Mouse (Mus musculus): Measurements from ENCODE around the gene Hist1h2bk. TPM values are rescaled to one million over a fixed set of nuclear protein-coding genes. Genes with fewer than 3 reads are reported as not detected.

Gene Hist1h2bk
- polyA plus RNA-seq, 1 experiment from 2014 or later = 13.8 TPM

- DNase-seq (ENCODE audit: low spot score) (peak; percentile 49), ATAC-seq (ENCODE audit: insufficient number of reproducible peaks, low FRiP score, low TSS enrichment, low read depth) (no peak)
- peak overlapping the region; percentile 45 for H3K4me2 ChIP-seq (ENCODE audit: low read depth, severe bottlenecking)
- H3K36me3 ChIP-seq (ENCODE audit: control insufficient read depth, insufficient read depth, low read length) = no peaks in the 10 kb centered on the region
- H3K4me3 ChIP-seq (ENCODE audit: low read depth, low read length) = peak overlapping the region; percentile 23
- H3K4me1 ChIP-seq (ENCODE audit: control insufficient read depth, insufficient read depth, low read length) = peaks cover 10% of the 10 kb centered on the region
- H3K27me3 ChIP-seq (ENCODE audit: control insufficient read depth, insufficient read depth, low read length) = peaks cover 60% of the 10 kb centered on the region
- H3K9ac ChIP-seq (ENCODE audit: low read length) = no peak overlapping the region
- under 1% methylated on average over 21 of the region's 21 CpGs for WGBS
- H3K9me3 ChIP-seq (ENCODE audit: control insufficient read depth, low read length) = no peaks in the 10 kb centered on the region
- H3K27ac ChIP-seq (replicated peaks; ENCODE audit: low read depth, low read length) = no peak overlapping the region
Observed at GRCm38 (mm10) chr13:21997201-21997820, 38.4 kb upstream of the Hist1h2bk start.

- H3K4me3 ChIP-seq (ENCODE audit: low read depth, low read length) = no peak overlapping the region
- H3K27ac ChIP-seq (replicated peaks; ENCODE audit: low read depth, low read length) = no peak overlapping the region
- no peaks in the 10 kb centered on the region for H3K36me3 ChIP-seq (ENCODE audit: control insufficient read depth, insufficient read depth, low read length)
- whole genome bisulfite sequencing = 12% methylated on average over 4 of the region's 4 CpGs
- peaks cover 61% of the 10 kb centered on the region for H3K27me3 ChIP-seq (ENCODE audit: control insufficient read depth, insufficient read depth, low read length)
- H3K4me1 ChIP-seq (ENCODE audit: control insufficient read depth, insufficient read depth, low read length) = peaks cover 10% of the 10 kb centered on the region
- DNase-seq (ENCODE audit: low spot score) (no peak), ATAC-seq (ENCODE audit: insufficient number of reproducible peaks, low FRiP score, low TSS enrichment, low read depth) (no peak)
- no peak overlapping the region for H3K9ac ChIP-seq (ENCODE audit: low read length)
- no peaks in the 10 kb centered on the region for H3K9me3 ChIP-seq (ENCODE audit: control insufficient read depth, low read length)
- no peak overlapping the region for H3K4me2 ChIP-seq (ENCODE audit: low read depth, severe bottlenecking)
Observed at GRCm38 (mm10) chr13:21997821-21998220, 37.8 kb upstream of the Hist1h2bk start.

- Histone ChIP-seq H3K4me1 (ENCODE audit: control insufficient read depth, insufficient read depth, low read length) (peaks cover 10% of the 10 kb centered on the region), H3K9me3 (ENCODE audit: control insufficient read depth, low read length) (no peaks in the 10 kb centered on the region), H3K4me3 (ENCODE audit: low read depth, low read length) (no peak overlapping the region), H3K9ac (ENCODE audit: low read length) (no peak overlapping the region), H3K4me2 (ENCODE audit: low read depth, severe bottlenecking) (no peak overlapping the region), H3K36me3 (ENCODE audit: control insufficient read depth, insufficient read depth, low read length) (no peaks in the 10 kb centered on the region), H3K27me3 (ENCODE audit: control insufficient read depth, insufficient read depth, low read length) (peaks cover 67% of the 10 kb centered on the region), H3K27ac (replicated peaks; ENCODE audit: low read depth, low read length) (no peak overlapping the region)
- no peak for DNase-seq (ENCODE audit: low spot score)
- ATAC-seq (ENCODE audit: insufficient number of reproducible peaks, low FRiP score, low TSS enrichment, low read depth) = no peak
- WGBS = 23% methylated on average over 3 of the region's 3 CpGs
Observed at GRCm38 (mm10) chr13:21998412-21998811, 37.3 kb upstream of the Hist1h2bk start.

GRCm38 (mm10) chr13:21999147-21999546 lies 36.5 kb upstream of the Hist1h2bk start:
- H3K27me3 ChIP-seq (ENCODE audit: control insufficient read depth, insufficient read depth, low read length) = peaks cover 73% of the 10 kb centered on the region
- peaks cover 10% of the 10 kb centered on the region for H3K4me1 ChIP-seq (ENCODE audit: control insufficient read depth, insufficient read depth, low read length)
- no peaks in the 10 kb centered on the region for H3K36me3 ChIP-seq (ENCODE audit: control insufficient read depth, insufficient read depth, low read length)
- ATAC-seq (ENCODE audit: insufficient number of reproducible peaks, low FRiP score, low TSS enrichment, low read depth) (no peak), DNase-seq (ENCODE audit: low spot score) (no peak)
- H3K9me3 ChIP-seq (ENCODE audit: control insufficient read depth, low read length) = no peaks in the 10 kb centered on the region
- H3K4me3 ChIP-seq (ENCODE audit: low read depth, low read length) = no peak overlapping the region
- no peak overlapping the region for H3K4me2 ChIP-seq (ENCODE audit: low read depth, severe bottlenecking)
- no peak overlapping the region for H3K9ac ChIP-seq (ENCODE audit: low read length)
- 33% methylated on average over 4 of the region's 4 CpGs for WGBS
- no peak overlapping the region for H3K27ac ChIP-seq (replicated peaks; ENCODE audit: low read depth, low read length)

- H3K36me3 ChIP-seq (ENCODE audit: control insufficient read depth, insufficient read depth, low read length) = no peaks in the 10 kb centered on the region
- peaks cover 82% of the 10 kb centered on the region for H3K27me3 ChIP-seq (ENCODE audit: control insufficient read depth, insufficient read depth, low read length)
- H3K9me3 ChIP-seq (ENCODE audit: control insufficient read depth, low read length) = no peaks in the 10 kb centered on the region
- H3K9ac ChIP-seq (ENCODE audit: low read length) = no peak overlapping the region
- ATAC-seq (ENCODE audit: insufficient number of reproducible peaks, low FRiP score, low TSS enrichment, low read depth) (no peak), DNase-seq (ENCODE audit: low spot score) (no peak)
- peaks cover 3% of the 10 kb centered on the region; the same call in 1 of the 2 replicates for H3K4me1 ChIP-seq (ENCODE audit: control insufficient read depth, insufficient read depth, low read length)
- no peak overlapping the region for H3K4me3 ChIP-seq (ENCODE audit: low read depth, low read length)
- no peak overlapping the region for H3K27ac ChIP-seq (replicated peaks; ENCODE audit: low read depth, low read length)
- WGBS = 52% methylated on average over 2 of the region's 2 CpGs
- H3K4me2 ChIP-seq (ENCODE audit: low read depth, severe bottlenecking) = no peak overlapping the region
Observed at GRCm38 (mm10) chr13:22001346-22001745, 34.3 kb upstream of the Hist1h2bk start.

GRCm38 (mm10) chr13:22001823-22002222 lies 33.8 kb upstream of the Hist1h2bk start:
- H3K9ac ChIP-seq (ENCODE audit: low read length) = no peak overlapping the region
- no peak overlapping the region for H3K4me3 ChIP-seq (ENCODE audit: low read depth, low read length)
- H3K27me3 ChIP-seq (ENCODE audit: control insufficient read depth, insufficient read depth, low read length) = peaks cover 82% of the 10 kb centered on the region
- DNase-seq (ENCODE audit: low spot score) (no peak), ATAC-seq (ENCODE audit: insufficient number of reproducible peaks, low FRiP score, low TSS enrichment, low read depth) (no peak)
- H3K9me3 ChIP-seq (ENCODE audit: control insufficient read depth, low read length) = no peaks in the 10 kb centered on the region
- no peak overlapping the region for H3K4me2 ChIP-seq (ENCODE audit: low read depth, severe bottlenecking)
- no peaks in the 10 kb centered on the region for H3K36me3 ChIP-seq (ENCODE audit: control insufficient read depth, insufficient read depth, low read length)
- H3K4me1 ChIP-seq (ENCODE audit: control insufficient read depth, insufficient read depth, low read length) = peaks cover 1% of the 10 kb centered on the region
- 25% methylated on average over 5 of the region's 5 CpGs for WGBS
- H3K27ac ChIP-seq (replicated peaks; ENCODE audit: low read depth, low read length) = no peak overlapping the region

GRCm38 (mm10) chr13:22005605-22006333 lies 29.9 kb upstream of the Hist1h2bk start:
- ATAC-seq (ENCODE audit: insufficient number of reproducible peaks, low FRiP score, low TSS enrichment, low read depth) (peak; percentile 84), DNase-seq (ENCODE audit: low spot score) (peak; percentile 71)
- WGBS = under 1% methylated on average over 45 of the region's 45 CpGs
- H3K27ac ChIP-seq (replicated peaks; ENCODE audit: low read depth, low read length) = no peak overlapping the region
- H3K27me3 ChIP-seq (ENCODE audit: control insufficient read depth, insufficient read depth, low read length) = peaks cover 86% of the 10 kb centered on the region
- H3K4me2 ChIP-seq (ENCODE audit: low read depth, severe bottlenecking) = peak overlapping the region; percentile 91
- no peaks in the 10 kb centered on the region for H3K9me3 ChIP-seq (ENCODE audit: control insufficient read depth, low read length)
- H3K9ac ChIP-seq (ENCODE audit: low read length) = 0 out of 2 replicates have a peak overlapping the region, but pooled peaks have one; percentile 5
- H3K36me3 ChIP-seq (ENCODE audit: control insufficient read depth, insufficient read depth, low read length) = no peaks in the 10 kb centered on the region
- no peaks in the 10 kb centered on the region; the same call in 1 of the 2 replicates for H3K4me1 ChIP-seq (ENCODE audit: control insufficient read depth, insufficient read depth, low read length)
- H3K4me3 ChIP-seq (ENCODE audit: low read depth, low read length) = peak overlapping the region; percentile 49

- H3K27ac ChIP-seq (replicated peaks; ENCODE audit: low read depth, low read length) = no peak overlapping the region
- no peaks in the 10 kb centered on the region for H3K9me3 ChIP-seq (ENCODE audit: control insufficient read depth, low read length)
- peaks cover 85% of the 10 kb centered on the region for H3K27me3 ChIP-seq (ENCODE audit: control insufficient read depth, insufficient read depth, low read length)
- peak overlapping the region; percentile 49 for H3K4me3 ChIP-seq (ENCODE audit: low read depth, low read length)
- no peaks in the 10 kb centered on the region for H3K36me3 ChIP-seq (ENCODE audit: control insufficient read depth, insufficient read depth, low read length)
- under 1% methylated on average over 38 of the region's 38 CpGs for WGBS
- H3K4me1 ChIP-seq (ENCODE audit: control insufficient read depth, insufficient read depth, low read length) = no peaks in the 10 kb centered on the region; the same call in 1 of the 2 replicates
- no peak overlapping the region for H3K9ac ChIP-seq (ENCODE audit: low read length)
- peak; percentile 87 for ATAC-seq (ENCODE audit: insufficient number of reproducible peaks, low FRiP score, low TSS enrichment, low read depth)
- peak; percentile 78 for DNase-seq (ENCODE audit: low spot score)
- H3K4me2 ChIP-seq (ENCODE audit: low read depth, severe bottlenecking) = peak overlapping the region; percentile 91
Observed at GRCm38 (mm10) chr13:22006334-22007120, 29.1 kb upstream of the Hist1h2bk start.

Measured in limb, embryonic 11.5 days (tissue).